Mouse (Mus musculus) lung, embryonic 16.5 days (tissue): ENCODE results near the gene Sptlc2. TPM values are rescaled to one million over a fixed set of nuclear protein-coding genes. Genes with fewer than 3 reads are reported as not detected.

Experiments
- ATAC-seq: fragments of 200-750 bp; cut with Nextera tagmentation; 2 replicates; pipeline ENCODE4 v1.8.0; 2017; ENCODE audit warnings: low read depth, mild to moderate bottlenecking, moderate library complexity
- H3K27ac ChIP-seq: fragments of 300-500 bp; sonication (generic); 2 replicates; pipeline ENCODE4 v1.5.1; 2014; ENCODE audit warnings: mild to moderate bottlenecking, control low read depth, low read length
- H3K27me3 ChIP-seq: fragments of 300-500 bp; sonication (generic); 2 replicates; pipeline ENCODE4 v1.6.1; 2014; ENCODE audit warnings: low read depth, low read length, mixed read lengths; ENCODE audit not compliant: control insufficient read depth, insufficient read depth
- H3K36me3 ChIP-seq: fragments of 300-500 bp; sonication (generic); 2 replicates; pipeline ENCODE4 v1.6.1; 2014; ENCODE audit warnings: low read length; ENCODE audit not compliant: control insufficient read depth, insufficient read depth
- H3K4me1 ChIP-seq: fragments of 300-500 bp; sonication (generic); replicated peaks from 2 replicates; pipeline ENCODE4 v1.6.1; 2014; ENCODE audit warnings: low read length, mixed read lengths; ENCODE audit not compliant: control insufficient read depth, insufficient read depth
- H3K4me2 ChIP-seq: fragments of 300-500 bp; sonication (generic); 2 replicates; pipeline ENCODE4 v1.6.1; 2014; ENCODE audit warnings: low read depth, low read length, control low read depth
- H3K4me3 ChIP-seq: fragments of 300-500 bp; sonication (generic); 2 replicates; pipeline ENCODE4 v1.5.1; 2014; ENCODE audit warnings: mild to moderate bottlenecking, low read length, control low read depth
- H3K9ac ChIP-seq: fragments of 300-500 bp; sonication (generic); 2 replicates; pipeline ENCODE4 v1.6.1; 2014; ENCODE audit warnings: low read length, control low read depth
- H3K9me3 ChIP-seq: fragments of 300-500 bp; sonication (generic); 2 replicates; pipeline ENCODE4 v1.6.1; 2016; ENCODE audit warnings: low read length; ENCODE audit not compliant: control insufficient read depth
- WGBS: fragments of 180-500 bp; shearing (Covaris S2); extraction: QIAGEN DNeasy Blood & Tissue Kit; methylation state at CpG from one replicate; pipeline ENCODE4 v1.1.7; 2014; 5-methylcytosine and 5-hydroxymethylcytosine counted together
- polyA plus RNA-seq: library from polyadenylated mRNA; unstranded; fragments of >200 nt; fragmentation: Nextera tagmentation; extraction: Ambion mirVana; gene quantifications from 2 replicates; pipeline ENCODE4 v1.2.1, GENCODE M21; 2015

Gene Sptlc2
- polyA plus RNA-seq, 1 experiment from 2014 or later = 97.4 TPM

DNA sequence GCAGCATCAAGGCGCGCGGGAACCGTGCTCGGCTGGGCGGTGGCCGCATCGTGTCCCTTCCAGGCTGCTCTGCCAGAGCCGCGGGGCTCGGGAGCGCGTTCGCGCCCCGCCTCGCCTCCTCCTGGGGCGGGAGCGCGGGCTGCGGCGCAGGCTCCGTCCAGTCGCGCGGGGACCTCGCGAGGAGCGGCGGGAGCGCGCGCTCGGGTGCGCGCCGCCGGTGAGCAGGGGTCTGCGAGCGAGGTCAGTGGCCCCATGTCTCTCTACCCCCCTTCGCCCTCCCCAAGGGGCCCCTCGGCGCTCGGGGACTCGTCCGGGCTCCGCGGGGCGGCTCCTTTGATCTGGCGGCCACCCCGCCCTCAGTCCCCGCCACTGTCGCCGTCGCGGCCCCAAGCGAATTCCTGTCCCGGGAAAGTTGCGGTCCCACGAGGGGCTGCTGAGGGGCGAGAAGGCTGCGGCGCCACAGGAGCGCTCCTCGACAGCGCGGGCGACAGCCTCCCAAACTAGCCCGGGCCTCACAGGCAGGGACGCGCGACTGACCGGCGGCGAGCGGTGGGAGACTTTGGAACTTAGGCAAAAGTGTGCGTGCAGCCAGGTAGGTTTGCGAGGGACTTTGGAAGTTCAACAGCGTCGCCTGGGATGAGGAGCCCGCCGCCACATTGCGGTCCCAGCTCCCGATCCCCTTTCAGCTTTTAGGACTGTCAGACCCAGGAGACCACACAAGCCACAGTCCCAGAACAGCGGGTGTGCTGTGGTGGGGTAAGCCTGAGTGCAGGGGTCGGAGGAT lies 88.3 kb downstream of the Sptlc2 start, which contains the start of gene Ism2:
Gene Ism2 (minus strand): TSS at position 49 of the 784 bp plus-strand sequence.
- Histone ChIP-seq H3K9ac (peak within 1 kb of the TSS; percentile 76), H3K9me3 (no peaks in the 10 kb centered on the region), H3K36me3 (no peaks in the 10 kb centered on the region), H3K4me2 (peak within 1 kb of the TSS; percentile 100), H3K4me3 (peak within 1 kb of the TSS; percentile 80), H3K4me1 (peaks cover 10% of the 10 kb centered on the region; the same call in 1 of the 2 replicates), H3K27me3 (peaks cover 7% of the 10 kb centered on the region; the same call in 1 of the 2 replicates), H3K27ac (no peak within 1 kb of the TSS)
- ATAC-seq = peak; percentile 89
- WGBS = under 1% methylated on average over 60 of the region's 86 CpGs

- Histone ChIP-seq H3K4me1 (peaks cover 10% of the 10 kb centered on the region; the same call in 1 of the 2 replicates), H3K27ac (no peak overlapping the region), H3K4me3 (peak overlapping the region; percentile 80), H3K36me3 (no peaks in the 10 kb centered on the region), H3K9me3 (no peaks in the 10 kb centered on the region), H3K9ac (peak overlapping the region; percentile 76), H3K27me3 (peaks cover 7% of the 10 kb centered on the region; the same call in 1 of the 2 replicates), H3K4me2 (peak overlapping the region; percentile 100)
- 7% methylated on average over 29 of the region's 29 CpGs for WGBS
- peak; percentile 47 for ATAC-seq
These were observed 89.0 kb downstream of the Sptlc2 start for GRCm38 (mm10) chr12:87299037-87299656.

- WGBS = 64% methylated on average over 6 of the region's 6 CpGs
- H3K27ac ChIP-seq = no peak overlapping the region
- no peaks in the 10 kb centered on the region; the same call in 1 of the 2 replicates for H3K4me1 ChIP-seq
- no peaks in the 10 kb centered on the region for H3K36me3 ChIP-seq
- H3K27me3 ChIP-seq = peaks cover 2% of the 10 kb centered on the region; the same call in 1 of the 2 replicates
- no peaks in the 10 kb centered on the region for H3K9me3 ChIP-seq
- peak; percentile 41; the same call in 1 of the 2 replicates for ATAC-seq
- no peak overlapping the region for H3K4me2 ChIP-seq
- H3K4me3 ChIP-seq = no peak overlapping the region
- no peak overlapping the region for H3K9ac ChIP-seq
These were observed 94.2 kb downstream of the Sptlc2 start for GRCm38 (mm10) chr12:87293934-87294333.

DNA sequence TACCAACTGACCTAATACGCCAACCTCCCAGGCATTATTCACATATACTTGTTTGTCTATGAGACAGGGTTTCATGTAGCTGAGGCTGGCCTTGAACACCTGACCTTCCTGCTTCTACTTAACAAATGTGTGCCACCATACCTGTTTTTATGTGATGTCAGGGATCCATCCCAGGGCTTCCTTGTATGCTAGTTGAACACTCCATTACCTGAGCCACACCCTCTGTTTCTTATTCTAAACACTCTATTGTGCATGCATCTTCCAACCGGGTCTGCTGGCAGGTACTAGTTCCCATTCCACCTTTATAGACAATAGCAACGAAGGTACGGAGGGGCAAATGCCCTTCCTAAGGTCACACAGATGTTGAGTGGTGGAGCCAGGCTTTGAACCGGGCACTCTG lies 99.1 kb downstream of the Sptlc2 start:
- Histone ChIP-seq H3K36me3 (no peaks in the 10 kb centered on the region), H3K9ac (no peak overlapping the region), H3K9me3 (peaks cover 3% of the 10 kb centered on the region; the same call in 1 of the 2 replicates), H3K4me1 (0 out of 2 replicates have a peak, but pooled peaks cover 5% of the 10 kb centered on the region), H3K4me3 (no peak overlapping the region), H3K4me2 (no peak overlapping the region), H3K27me3 (no peaks in the 10 kb centered on the region), H3K27ac (no peak overlapping the region)
- WGBS = 90% methylated on average over 5 of the region's 5 CpGs
- ATAC-seq = no peak

DNA sequence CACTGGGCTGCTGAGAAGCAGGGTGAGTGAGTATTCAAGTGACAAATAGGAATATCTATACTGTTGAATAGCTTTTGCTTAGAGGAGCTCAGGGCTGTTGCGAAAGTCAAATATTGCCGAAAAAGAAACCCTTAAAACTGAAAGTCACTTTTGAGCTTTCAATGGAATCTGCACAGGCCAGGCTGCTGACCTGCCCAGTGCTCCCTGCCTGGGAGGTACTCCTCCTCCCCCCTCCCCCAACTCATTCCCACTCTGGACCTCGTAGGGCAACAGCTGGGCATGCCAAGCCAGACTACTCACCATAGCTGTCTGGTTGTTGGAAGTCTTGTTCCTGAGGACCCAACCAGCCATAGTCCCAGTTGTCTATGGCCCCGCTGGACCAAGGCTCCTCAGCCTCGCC lies 103.4 kb downstream of the Sptlc2 start:
- Histone ChIP-seq H3K4me3 (no peak overlapping the region), H3K27ac (peak overlapping the region; percentile 69), H3K27me3 (no peaks in the 10 kb centered on the region), H3K9ac (no peak overlapping the region), H3K36me3 (no peaks in the 10 kb centered on the region), H3K9me3 (peaks cover 3% of the 10 kb centered on the region; the same call in 1 of the 2 replicates), H3K4me2 (no peak overlapping the region), H3K4me1 (0 out of 2 replicates have a peak, but pooled peaks cover 5% of the 10 kb centered on the region)
- 73% methylated on average over 5 of the region's 5 CpGs for WGBS
- peak; percentile 73; the same call in 1 of the 2 replicates for ATAC-seq

DNA sequence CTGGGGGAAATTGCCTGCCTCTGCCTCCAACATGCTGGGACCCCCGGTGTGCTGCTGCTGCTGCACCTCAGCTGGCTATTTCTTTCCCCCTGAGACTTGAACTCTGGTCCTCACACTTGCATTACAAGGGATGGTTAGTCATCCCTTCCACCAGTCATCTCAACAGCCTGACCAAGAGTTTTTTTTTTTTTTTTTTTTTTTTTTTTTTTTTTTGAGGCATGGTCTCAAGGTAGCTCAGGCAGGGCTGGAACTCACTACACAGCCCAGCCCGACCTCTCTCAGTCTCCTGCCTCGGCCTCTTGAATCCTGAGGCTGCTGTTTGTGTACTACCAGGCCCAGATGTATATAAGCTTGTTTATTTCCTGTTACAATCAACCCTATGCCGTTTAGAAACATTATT lies 103.9 kb downstream of the Sptlc2 start:
- H3K9me3 ChIP-seq = peaks cover 3% of the 10 kb centered on the region; the same call in 1 of the 2 replicates
- ATAC-seq = 0 out of 2 replicates have a peak, but pooled peaks have one; percentile 8
- 0 out of 2 replicates have a peak, but pooled peaks cover 5% of the 10 kb centered on the region for H3K4me1 ChIP-seq
- no peak overlapping the region for H3K9ac ChIP-seq
- no peak overlapping the region for H3K4me2 ChIP-seq
- H3K27me3 ChIP-seq = no peaks in the 10 kb centered on the region
- no peaks in the 10 kb centered on the region for H3K36me3 ChIP-seq
- WGBS = 63% methylated on average over 4 of the region's 4 CpGs
- peak overlapping the region; percentile 14 for H3K27ac ChIP-seq
- H3K4me3 ChIP-seq = no peak overlapping the region

- Histone ChIP-seq H3K36me3 (no peaks in the 10 kb centered on the region), H3K4me1 (0 out of 2 replicates have a peak, but pooled peaks cover 5% of the 10 kb centered on the region), H3K4me2 (no peak overlapping the region), H3K27ac (no peak overlapping the region), H3K27me3 (no peaks in the 10 kb centered on the region), H3K9ac (no peak overlapping the region), H3K4me3 (no peak overlapping the region), H3K9me3 (peaks cover 3% of the 10 kb centered on the region; the same call in 1 of the 2 replicates)
- no peak for ATAC-seq
- WGBS = 65% methylated on average over 7 of the region's 7 CpGs
These were observed 104.4 kb downstream of the Sptlc2 start for GRCm38 (mm10) chr12:87283706-87284105.

GRCm38 (mm10) chr12:87282743-87283142 lies 105.4 kb downstream of the Sptlc2 start:
- H3K4me2 ChIP-seq = no peak overlapping the region
- 89% methylated on average over 4 of the region's 4 CpGs for WGBS
- H3K9ac ChIP-seq = no peak overlapping the region
- no peaks in the 10 kb centered on the region for H3K27me3 ChIP-seq
- H3K36me3 ChIP-seq = no peaks in the 10 kb centered on the region
- ATAC-seq = no peak
- H3K9me3 ChIP-seq = peaks cover under 1% of the 10 kb centered on the region; the same call in 1 of the 2 replicates
- H3K4me3 ChIP-seq = no peak overlapping the region
- H3K27ac ChIP-seq = no peak overlapping the region
- peaks cover 8% of the 10 kb centered on the region for H3K4me1 ChIP-seq

DNA sequence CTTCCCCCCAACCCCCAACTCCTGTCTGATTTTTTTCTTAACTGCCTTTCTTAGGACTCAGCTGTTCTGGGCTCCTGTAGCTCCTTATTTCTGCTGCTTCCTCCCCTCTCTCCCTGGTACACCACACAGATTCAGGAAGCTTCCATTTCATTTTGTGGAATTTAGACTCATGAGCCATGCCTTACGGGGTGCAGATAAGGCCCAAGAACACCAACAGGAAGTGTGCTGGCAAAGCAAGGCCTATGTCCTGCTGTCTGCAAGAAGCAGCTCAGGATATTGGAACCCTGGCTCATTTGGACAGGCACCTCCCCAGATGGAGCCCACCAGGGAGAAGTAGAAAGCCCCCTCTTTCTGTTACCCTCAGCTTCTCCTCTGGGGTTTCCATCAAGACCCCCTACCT lies 106.4 kb downstream of the Sptlc2 start:
- ATAC-seq = no peak
- H3K27me3 ChIP-seq = no peaks in the 10 kb centered on the region
- H3K9ac ChIP-seq = no peak overlapping the region
- no peak overlapping the region for H3K27ac ChIP-seq
- H3K9me3 ChIP-seq = no peaks in the 10 kb centered on the region
- H3K4me2 ChIP-seq = no peak overlapping the region
- WGBS = 70% methylated on average over 1 of the region's 1 CpGs
- no peaks in the 10 kb centered on the region for H3K36me3 ChIP-seq
- no peak overlapping the region for H3K4me3 ChIP-seq
- peaks cover 8% of the 10 kb centered on the region for H3K4me1 ChIP-seq
